Mouse (Mus musculus): Measurements from ENCODE around the gene Cacna2d3. TPM values are rescaled to one million over a fixed set of nuclear protein-coding genes. Genes with fewer than 3 reads are reported as not detected.

The Cacna2d3 gene
- total RNA-seq, 2 experiments from 2014 or later: 0.41 to 0.52 TPM

DNA sequence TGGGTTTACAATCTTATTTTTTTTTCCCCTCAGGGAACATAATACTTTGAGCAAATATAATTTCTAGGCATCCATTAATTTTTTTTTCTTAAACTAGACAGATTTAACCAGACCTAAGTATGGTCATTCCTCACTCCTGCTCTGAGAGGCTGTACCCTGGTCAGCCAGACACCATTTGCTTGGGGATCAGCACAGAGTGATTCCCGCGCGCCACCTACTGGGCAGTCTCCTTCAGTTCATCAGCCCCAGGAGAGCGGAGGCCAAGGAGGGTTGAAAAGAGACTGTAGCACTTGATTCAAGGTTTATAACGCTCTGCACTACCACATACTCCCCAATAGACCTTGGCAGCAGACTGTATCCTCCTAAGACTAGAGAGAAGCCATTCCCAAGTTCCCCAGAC, 631.6 kb downstream of the Cacna2d3 start:
- DNase-seq: peak; percentile 81 to 90

DNA sequence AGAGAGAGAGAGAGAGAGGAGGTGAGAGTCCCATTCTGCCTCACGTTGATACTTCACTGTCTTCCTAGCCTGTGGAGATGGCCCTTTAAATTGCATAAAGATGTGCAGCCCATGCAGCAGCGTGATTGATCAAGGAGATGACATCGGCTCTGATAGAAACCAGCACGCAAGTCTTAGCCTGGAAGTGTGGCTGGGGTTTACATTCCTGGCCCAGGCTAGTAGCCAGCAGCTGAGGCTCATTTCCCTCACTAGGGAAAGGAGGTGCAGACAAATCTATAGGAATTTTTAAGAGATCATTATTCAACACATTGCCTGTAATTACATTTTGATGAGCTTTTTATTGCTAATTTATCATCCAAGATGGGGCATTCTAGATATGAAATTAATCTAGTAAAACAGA, 635.1 kb downstream of the Cacna2d3 start:
- no peak for DNase-seq
- intact Hi-C loops (cut with DNase I): loop anchor here (5.0 kb wide), 1 partner anchor 134 kb away; no protein-coding TSS in a partner anchor

More for the DNA sequence above, 631.6 kb downstream of the Cacna2d3 start:
- intact Hi-C loops (cut with DNase I): loop anchor here (2.0 to 5.0 kb wide), 3 partner anchors 579 to 1283 kb away; no protein-coding TSS in a partner anchor

DNA sequence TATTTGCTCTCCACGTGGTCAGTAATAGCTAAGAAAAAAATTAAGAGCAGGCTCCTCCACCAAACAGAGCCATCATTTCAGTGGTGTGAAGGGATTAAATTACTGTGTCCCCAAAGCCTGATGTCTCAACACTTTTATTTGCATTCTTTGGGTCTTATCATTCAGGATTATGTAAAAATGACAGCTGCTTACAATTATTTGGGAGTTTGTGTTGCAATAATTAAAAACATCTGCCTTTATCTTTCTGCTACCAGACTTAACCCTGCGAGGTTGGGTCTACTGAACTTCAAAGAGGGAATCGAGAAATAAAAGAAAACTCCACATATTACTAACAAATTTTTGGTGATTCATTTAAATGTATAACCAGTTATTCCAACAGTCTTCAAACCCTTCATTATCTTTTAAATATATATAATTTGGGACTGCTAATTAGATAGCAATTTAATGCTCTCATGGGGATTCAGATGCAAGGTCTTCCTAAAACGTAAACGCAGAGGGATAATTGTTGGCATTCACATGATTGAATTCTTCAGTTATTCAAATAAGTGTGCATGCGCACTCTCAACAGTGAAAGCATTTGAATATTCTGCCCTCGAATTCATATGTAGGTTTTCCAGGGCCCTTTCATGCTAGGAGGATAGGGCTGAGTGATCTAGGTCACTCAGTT, 636.0 kb downstream of the Cacna2d3 start:
- intact Hi-C loops (cut with DNase I): loop anchor here (5.0 kb wide), 1 partner anchor 133 kb away; no protein-coding TSS in a partner anchor
- DNase-seq: no peak

DNA sequence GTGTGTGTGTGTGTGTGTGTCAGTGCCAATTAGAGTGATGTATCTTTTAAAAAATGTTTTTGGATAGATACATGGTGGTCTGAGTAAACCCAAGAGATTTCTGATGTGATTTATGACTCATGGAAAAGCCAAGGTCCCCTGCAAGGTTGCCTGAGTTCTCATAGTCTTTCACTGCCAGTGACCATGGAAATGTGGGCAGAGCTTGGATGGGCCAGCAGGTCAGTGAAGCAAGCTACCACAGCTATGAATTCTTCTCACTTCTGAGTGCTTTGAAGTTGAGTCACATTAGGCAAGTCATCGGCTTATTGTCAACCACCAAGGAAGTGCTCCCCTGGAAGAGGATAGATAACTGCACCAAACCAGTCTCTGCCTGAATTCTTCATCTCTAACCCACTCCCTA, 639.5 kb downstream of the Cacna2d3 start:
- DNase-seq: no peak
- intact Hi-C loops (cut with DNase I): no loop called here

DNA sequence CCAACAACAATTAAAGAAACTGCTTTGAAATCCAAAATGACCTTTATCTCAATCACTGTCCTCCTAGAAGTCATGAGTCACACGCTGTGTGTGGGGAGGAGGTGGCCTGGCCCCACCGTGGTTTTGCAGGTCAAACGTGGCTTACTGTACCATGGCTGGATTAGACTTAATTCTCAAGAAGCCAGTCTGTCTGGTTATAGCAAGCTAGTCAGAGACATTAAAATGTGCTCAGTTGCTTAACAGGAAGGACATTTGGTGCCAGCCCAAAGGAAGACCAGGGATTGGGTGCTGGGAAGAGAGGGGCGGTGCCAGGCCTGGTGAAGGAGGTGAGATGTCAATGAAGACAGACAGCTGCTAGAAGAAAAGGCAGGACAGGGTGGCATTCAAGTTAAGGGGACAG, 641.0 kb downstream of the Cacna2d3 start:
- intact Hi-C loops (cut with DNase I): no loop called here
- DNase-seq: no peak

DNA sequence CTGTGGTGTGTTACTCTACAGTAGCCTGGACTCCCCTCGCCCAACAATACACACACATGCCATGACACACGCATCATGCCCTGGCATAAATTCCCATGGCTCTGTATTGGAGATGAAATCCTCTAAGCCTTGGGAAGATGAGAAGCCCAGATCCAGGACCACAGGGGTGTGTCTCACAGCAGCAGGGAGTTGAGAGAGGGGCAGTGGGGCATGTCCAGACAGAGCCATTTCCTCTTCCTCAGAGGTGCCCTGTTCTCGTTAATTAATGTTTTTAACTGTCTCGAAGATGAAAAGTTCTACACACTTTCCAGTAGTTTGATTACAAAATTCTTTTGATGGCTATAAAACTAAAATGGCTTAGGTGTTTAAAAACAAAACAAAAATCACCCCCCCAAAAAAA, 641.4 kb downstream of the Cacna2d3 start:
- DNase-seq: no peak
- intact Hi-C loops (cut with DNase I): no loop called here

DNA sequence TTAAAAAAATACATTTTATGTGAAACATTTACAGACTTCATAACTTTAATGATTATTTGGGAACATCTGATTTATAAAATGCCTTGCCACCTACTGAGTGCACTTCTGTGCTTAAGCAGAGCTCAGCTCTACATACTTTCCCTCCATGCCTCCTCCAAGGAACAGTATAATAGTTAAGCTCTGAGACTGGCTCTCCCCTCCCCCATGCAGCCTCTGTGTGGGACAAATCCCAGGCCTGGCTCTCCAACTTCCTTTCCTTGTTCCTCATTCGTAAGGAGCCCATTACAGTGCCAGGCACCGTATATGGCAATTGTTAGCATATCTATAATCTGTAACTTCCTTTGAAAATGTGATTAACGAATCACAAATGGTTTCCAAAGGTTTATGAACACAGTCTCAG, 644.2 kb downstream of the Cacna2d3 start:
- intact Hi-C loops (cut with DNase I): no loop called here
- DNase-seq: no peak

DNA sequence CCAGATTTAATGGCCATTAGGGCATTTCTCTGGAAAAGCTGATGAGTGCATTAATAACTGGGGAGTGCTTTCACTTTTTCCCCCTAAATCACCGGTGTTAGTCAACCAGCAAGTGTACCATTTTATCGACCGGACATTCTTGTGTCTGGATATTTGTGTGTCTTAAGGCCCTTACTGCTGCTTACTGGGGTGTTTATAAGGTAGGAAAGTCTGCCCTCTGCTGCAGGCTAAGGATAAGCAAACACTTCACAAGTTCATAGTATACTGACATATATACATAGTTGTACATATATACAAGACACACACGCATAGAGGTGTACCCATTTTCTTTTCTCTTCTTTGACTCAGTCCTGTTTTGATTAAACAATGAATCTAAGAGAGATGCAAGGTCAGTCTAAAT, 647.9 kb downstream of the Cacna2d3 start:
- peak; percentile 13 to 21 for DNase-seq
- intact Hi-C loops (cut with DNase I): loop anchor here (1.0 kb wide), 1 partner anchor 123 kb away; no protein-coding TSS in a partner anchor

DNA sequence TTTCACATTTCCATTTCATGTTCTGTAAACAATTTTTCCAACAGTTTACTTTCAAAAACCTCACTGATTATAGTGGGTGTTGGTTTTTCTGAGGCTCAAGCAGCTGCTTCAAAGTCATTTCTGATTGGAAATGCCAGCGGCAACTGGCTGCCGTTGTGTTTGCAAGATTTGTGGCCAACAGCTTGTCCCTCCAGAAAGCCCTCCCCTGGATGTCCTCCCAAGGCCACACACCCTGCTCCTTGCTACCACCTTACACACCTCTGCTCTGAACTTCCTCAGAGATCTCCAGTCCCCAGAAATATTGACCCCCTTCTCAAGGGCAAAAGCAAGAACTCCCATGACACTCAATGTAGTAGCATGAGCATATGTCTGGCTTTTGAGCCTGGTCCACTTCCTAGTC, 659.0 kb downstream of the Cacna2d3 start:
- peak; percentile 14 to 29 for DNase-seq
- intact Hi-C loops (cut with DNase I): no loop called here

DNA sequence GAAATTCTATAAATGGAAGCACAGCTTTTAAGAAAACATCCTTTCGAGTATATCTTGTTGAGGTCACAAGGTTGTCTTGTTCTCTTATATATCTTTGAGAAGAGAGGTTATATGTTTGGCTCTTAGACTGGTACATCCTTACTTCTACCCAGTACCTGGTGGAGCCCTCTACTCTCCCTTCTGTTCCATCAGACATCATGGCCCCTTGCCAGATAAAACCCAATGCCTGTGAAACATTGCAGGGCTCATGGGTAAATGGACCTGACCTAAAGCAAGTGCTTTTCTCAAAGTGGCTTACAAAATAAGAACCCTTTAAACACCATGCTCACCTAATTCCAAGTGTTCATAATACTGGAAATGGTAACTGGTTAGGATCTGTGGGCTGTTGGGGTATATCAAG, 660.2 kb downstream of the Cacna2d3 start:
- DNase-seq: no peak
- intact Hi-C loops (cut with DNase I): no loop called here

DNA sequence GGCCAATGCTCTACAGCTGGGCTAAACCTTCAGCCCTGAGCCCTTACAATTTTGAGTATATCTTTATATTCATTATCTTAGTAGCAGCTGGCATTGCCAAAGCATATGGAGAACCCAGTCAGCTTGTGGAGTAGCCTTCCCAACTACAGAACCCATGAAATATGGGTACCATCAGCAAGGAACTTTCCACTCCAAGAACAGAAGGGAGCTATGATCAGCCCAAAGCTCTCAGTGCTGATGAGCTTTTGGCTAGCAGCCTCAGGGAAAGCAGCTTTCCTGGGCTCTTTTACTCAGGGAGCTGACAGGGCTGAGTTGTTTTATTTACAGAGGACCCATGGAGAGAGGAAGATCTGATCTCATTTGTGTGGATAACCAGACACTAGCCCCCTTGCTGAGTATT, 661.0 kb downstream of the Cacna2d3 start:
- intact Hi-C loops (cut with DNase I): no loop called here
- peak; percentile 17 to 19 for DNase-seq

DNA sequence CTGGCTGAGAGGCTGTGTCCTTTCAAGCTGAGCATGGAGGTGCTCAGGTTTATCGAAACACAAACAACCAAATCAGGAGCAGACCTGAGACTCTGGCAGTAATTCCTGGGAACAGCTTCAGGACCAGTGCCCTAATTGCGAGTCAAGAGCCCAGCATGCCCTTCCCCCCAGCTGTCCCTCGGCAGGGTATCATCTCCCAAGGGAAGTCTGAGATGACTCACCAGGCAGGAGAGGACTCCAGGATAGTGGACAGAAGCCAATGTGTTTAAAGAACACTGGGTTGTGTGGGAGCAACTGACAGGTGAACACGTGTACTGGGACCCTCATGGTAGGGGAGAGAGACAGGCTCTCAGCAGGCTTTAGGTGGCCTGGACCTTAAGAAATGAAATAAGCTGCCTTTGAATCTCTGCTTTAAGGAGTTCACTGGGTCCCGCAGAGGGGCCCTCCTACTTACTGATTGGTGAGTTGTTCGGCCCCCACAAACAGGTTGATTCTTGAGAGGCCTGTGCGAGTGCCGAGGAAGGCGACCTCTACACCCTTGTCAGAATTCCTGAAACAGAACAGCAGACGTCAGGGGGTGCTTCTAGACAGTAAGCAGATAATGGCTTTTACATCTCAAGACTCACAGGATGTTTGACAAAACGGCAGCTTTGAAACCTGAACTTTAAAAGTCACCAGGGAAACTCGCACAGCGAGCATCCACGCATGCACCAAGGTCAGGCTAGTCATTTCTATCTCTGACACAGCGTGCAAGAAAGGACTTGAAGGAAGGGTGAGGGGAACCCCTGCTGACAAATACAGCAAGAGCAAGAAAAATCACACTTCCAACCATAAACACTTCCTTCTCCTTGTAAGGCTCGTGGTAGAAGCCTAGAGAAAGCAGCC, 669.5 kb downstream of the Cacna2d3 start:
- DNase-seq: no peak
- intact Hi-C loops (cut with DNase I): no loop called here

DNA sequence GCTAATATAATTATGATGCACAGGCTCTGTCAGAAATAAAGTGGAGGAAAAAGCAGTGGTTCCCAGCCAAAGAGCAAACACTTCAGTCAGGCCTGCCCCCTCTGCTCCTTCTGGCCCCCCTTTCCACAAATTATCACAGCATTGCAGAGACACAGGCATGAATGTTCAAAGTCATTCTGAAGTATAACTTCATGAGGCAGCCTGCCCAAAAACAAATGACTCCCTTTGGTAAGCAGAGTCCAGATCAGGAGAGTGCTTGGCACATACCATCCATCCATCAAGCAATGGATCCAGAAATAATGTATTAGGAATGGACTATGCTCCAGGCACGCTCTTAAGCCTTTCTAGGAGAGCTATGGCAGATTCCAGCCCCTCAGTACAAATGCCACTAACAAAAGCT, 679.3 kb downstream of the Cacna2d3 start:
- intact Hi-C loops (cut with DNase I): no loop called here
- DNase-seq: no peak

DNA sequence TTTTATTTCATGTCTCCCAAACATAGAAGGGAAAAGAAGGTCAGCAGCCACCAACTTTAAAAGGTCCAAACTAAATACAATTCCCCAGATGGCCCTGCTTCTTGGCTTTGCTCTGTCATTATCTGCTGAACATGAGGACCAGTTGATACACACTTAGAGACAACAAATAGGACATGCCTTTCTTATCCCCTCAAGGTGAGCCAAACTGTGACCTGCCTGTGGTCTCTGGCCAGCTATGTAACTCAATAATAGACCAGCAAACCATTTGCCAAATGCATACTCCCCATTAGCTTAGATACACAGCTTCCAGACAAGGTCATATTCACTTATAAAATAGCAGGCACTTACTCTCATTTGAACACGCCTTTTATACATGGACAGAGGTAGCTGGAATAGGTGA, 680.2 kb downstream of the Cacna2d3 start:
- intact Hi-C loops (cut with DNase I): loop anchor here (2.0 kb wide), 1 partner anchor 23 kb away; the partner anchor contains the start of gene Lrtm1
- DNase-seq: peak; percentile 61 to 65

DNA sequence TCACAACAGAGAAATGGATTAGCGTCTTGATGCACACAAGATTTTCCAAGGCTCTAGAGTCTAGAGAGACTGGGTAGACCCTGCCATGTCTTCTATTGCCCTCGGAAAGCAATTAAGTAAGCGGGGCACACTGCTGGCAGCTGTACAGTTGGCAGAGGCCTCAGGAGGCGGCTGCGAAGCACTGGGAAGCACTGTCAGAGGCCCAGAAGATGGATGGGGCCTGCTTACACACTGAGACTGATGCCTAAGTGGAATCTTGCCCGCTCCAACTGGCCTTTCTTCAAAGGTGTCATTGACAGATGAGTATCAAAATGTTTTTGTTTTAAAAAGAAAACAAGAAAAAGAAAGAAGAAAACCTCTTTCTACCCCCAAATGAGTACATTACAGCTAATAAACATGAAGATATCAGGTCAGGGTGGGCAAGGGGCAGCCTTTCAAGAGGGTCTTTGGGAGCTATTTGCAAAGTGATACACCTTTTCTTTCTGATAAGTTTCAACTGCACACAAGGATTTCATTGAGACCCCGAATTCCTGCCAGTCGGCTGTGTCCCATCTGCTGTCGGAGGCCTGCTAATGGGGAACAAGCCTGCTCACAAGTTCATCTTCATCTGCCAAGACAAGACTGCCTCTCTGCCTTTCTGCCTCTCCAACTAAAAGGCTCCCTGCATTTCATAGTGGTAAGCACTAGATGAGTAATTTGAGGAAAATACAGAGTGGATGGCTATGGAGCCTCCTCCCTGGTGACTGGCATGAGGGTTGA, 680.9 kb downstream of the Cacna2d3 start:
- no peak for DNase-seq

DNA sequence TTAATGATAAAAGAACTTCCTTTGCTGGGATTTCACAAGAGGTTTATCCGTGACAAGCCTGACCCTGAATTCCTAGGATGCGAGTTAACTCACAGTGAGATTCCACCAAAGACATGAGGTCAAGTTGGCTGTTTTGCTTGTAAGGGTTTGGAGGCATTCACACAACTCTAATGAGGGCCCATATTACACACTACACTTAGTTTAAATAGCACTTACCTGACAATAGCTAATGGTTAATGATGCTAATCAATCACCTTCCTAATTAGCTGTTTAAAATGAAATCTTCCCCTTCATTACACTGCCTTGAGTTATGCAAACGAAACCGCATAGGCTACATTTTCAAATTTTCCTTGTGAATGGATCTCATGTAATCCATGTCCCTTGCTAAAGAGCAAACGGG, 683.4 kb downstream of the Cacna2d3 start:
- intact Hi-C loops (cut with DNase I): no loop called here
- no peak for DNase-seq

More for the DNA sequence above, 680.9 kb downstream of the Cacna2d3 start:
- intact Hi-C loops (cut with DNase I): loop anchor here (2.0 kb wide), 1 partner anchor 22 kb away; the partner anchor contains the start of gene Lrtm1

DNA sequence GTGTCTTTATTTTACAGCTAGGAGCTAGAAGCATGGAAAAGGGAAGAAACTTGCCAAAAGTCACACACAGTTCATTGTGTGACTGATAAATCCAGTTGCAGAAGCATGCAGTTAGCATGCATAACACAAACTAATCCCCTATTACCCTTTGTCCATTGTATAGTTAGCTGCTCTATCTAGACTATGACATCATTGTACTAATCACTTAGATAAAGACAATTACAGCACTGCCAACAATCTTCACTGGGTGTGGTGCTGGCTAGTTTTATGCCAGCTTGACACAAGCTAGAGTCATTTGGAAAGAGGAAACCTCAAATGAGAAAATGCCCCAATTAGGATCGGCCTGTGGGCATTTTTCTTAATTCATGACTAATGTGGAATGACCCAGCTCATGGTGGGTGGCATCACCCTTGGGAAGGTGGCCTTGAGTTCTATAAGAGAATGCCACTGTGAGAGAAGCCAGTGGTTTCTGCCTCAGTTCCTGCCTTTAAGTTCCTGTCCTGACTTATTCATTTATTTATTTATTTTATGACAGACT, 689.7 kb downstream of the Cacna2d3 start:
- intact Hi-C loops (cut with DNase I): no loop called here
- no peak for DNase-seq

DNA sequence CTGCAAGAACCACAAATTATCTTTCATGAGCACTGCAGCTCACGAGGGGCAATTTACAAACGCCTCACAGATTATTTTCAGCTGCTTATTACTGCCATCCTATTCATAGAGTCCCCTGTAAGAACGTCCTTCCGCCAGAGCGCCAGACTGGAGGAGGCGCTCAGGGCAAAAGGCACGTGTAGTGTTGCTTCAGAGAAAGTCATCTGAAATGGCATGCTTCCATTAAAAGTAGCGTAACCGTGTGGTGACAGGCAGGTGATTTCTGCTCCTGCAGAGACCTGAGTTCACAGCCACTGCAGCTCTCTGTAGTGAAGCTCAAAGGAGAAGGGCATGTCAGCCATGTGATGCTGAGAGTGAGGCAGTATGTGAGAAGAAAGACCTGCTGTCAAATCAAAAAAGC, 691.1 kb downstream of the Cacna2d3 start:
- peak in 1 of 2 experiments; percentile 42 for DNase-seq
- intact Hi-C loops (cut with DNase I): no loop called here

DNA sequence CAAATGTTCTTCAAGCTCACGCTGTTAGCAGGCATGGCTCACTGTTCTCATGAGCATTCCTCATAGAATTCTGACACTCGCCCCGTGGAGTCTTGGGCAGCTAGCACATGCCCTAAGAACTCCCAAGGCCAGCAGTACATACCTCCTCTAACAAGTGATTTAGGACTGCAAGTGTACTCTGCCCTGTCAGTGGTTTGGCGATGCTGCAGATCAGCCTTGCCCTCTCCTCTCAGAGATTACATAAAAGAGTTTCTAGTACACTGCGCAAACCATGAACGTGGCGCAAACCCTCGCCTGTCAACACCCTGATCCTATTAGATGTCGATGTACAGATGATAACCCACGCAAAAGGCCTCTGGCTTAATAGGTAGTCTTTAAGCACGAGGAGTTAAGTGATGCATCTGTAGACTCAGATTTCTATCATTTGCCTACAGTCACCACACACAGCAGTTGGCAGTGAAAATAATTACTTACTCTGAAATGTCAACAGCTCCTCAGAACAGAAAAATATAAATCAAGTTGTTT, 691.7 kb downstream of the Cacna2d3 start:
- intact Hi-C loops (cut with DNase I): no loop called here
- no peak for DNase-seq

DNA sequence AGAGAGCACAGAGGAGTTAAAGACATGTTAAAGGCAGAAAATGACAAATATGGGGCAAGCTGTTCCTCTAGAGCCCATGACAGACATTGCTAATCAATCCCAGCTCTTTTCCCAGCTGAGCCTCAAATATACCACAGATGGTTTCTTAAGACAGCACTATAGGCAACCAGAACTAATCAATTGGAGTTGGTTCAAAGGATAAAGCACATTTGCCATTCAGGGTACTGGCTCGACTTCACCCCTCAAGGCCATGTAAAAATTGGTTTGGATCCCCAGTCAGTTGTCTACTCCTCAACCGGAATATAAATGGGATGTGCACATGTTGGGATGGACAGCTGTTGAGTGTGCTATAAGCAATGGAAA, 692.6 kb downstream of the Cacna2d3 start:
- DNase-seq: no peak
- intact Hi-C loops (cut with DNase I): no loop called here
